Mouse (Mus musculus): ENCODE measurements around the gene Tango6.

Gene Tango6

DNA sequence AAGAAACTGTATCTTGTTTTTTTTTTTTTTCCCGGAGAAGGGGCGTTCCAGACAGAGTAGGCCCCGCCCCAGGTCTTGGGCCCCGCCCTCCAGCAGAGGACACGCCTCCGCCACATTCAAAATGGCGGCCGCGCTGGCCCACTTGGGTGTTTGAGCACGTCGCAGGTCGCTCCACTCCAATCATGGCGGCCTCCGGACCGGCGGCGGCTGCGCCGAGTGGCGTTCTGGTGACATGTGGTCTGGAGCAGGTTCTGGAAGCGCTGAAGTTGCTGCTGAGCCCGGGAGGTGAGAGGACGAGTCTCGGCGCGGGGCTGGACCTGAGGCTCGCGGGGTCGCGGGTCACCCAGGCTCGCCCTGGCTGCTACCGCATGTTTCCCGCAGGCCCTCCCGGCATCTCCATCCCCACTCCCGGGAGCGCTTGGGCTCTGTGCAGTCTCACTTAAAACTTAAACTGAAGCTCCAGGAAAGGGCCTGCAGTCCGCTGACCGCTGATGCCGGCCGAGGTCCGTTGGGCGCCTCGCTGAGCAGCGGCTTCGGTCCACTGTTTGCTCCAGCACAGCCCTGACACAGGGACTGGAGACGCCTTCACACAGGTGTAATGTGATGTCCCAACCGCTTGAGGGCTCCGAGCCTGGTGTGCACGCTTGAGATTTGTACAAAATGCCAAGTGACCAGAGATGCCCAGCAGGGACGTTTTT, at the start of gene Tango6:
Gene Tango6, plus strand, starts transcription at position 98 of the 698 bp plus-strand sequence.
- peak; percentile 93 to 94 for DNase-seq

DNA sequence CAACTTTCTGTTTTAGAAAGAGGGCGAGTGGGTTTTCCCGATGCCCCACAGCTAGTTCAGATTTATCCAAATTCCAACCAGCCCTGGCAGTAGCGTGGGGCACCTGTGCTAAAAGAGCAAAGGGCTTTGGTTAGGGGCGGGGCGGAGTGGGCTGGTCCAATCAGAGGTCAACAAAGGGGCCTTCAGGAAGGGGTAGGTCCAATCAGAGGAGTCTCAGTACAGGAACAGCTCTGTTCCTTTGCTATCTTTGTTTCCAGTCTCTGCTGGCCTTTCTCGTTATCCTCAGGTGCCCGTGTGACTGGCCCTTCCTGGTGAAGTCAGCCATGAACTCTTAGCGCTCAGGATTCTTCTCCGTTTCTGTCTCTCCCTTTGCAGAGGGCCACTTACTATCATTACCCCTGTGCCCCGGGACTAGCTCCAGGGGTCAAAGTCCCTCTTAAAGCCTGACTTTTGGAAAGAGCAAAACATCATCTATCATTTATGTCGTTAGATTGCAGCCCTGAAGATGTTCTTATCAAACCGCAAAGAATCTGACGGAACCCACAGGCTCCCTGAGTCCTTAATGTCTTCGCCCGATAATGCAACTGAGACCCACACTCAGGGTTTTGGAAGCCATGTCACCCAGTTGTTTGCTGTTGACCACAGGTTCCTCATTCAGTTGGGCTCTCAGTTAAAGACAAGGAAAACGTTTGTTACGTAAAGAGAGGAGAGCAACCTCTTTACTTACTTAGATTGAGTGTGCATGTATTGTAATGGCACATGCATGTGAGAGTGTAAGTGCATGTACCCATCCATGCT, 49.3 kb upstream of the Tango6 start:
- peak in 1 of 2 experiments; percentile 38 for DNase-seq

DNA sequence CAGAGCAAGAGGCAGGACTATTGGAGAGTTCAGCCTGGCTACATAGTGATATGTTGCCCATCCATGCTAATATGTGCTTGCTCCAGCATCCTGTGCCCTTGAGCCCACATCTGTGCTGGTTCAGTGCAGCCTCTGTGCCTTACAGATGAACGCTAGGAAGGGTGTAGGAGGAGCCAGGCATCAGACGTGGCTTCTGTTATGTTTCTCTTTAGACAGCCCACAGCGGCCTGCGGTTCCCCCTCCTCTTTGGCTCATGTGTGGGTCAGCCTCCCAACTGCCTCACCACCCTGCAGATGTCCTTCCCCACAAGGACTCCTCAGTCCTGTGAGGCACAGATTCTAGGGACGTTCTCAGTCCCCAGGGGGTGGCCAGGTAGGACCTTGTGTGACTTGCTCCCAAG, 47.6 kb upstream of the Tango6 start:
- no peak for DNase-seq

DNA sequence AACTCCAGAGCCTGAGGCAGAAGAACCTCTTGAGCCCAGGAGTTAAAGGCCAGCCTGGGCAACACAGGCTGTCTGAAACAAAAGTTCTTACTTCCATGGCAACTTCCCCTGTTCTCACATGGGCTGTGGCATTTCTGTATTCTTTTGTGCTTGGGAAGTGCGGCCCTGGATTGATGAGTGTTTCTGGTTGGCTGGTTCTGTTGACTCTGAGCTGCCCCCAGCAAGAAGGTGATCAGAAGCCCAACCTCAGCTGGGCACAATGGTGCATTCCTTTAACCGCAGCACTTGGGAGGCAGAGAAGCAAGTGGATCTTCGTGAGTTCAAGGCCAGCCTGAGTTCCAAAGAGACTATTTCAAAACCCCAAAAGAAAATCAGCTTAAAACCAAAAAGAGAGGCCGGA, 45.4 kb upstream of the Tango6 start:
- no peak for DNase-seq

DNA sequence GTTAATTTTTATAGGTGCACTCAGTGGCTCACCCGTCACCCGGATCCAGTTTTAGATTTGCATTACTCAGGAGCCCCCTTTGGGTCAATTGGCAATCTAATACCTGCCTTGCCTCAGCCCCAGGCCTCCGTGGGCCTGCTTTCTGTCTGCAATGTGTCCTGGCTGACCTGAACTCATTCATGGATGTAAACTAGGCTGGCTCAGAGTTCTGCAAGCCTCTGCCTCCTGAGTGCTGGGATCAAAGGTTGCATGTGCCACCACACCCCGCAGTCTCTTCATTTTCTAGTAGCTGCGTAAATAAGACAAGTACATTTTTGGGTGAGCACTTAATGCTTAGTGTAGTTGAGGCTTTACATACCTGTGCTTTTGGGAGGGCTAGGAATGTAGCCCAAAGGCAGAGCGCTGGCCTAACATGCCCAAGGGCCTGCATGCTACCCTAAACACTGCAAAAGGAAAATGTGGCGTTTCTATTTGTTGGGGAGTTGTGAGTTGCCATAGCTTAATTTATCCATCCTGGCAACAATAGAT, 44.0 kb upstream of the Tango6 start:
- no peak for DNase-seq

DNA sequence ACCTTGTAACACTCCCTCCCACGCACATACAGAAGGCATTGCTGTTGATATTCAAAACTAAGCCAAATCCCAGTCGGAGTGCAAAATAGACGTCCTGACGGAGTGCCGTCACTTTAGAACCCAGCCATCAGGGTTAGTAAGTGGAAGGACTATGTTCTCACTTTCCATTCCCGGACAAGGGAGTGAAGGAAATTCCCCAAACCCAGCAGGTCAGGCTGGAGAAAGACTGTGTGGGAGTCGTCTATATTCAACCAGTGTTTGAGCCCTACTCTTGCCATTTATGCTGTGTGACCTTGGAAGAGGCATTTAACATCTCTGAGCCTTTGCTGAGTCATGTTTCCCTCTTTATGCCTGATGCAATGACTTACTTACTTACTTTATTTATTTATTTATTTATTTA, 42.7 kb upstream of the Tango6 start:
- DNase-seq = no peak

DNA sequence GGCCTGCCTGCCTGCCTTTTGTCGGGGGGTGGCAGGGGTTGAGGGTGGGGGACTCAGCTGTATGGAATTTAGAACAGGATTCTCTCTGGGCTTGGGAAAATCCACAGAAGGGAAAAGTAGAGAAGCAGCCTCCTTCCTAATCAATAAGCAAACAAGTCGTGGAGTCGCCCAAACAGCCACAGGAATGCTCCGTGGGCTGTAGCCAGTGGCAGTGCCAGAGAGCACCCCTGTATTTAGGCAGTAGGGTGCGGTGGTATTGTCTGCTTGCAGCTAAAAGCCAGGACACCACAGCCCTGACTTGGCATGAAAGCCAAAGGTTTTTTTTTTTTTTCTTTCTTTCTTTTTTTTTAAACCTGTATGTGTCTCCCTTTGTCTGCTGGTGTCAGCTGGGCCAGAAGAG, 41.9 kb upstream of the Tango6 start:
- DNase-seq = no peak

DNA sequence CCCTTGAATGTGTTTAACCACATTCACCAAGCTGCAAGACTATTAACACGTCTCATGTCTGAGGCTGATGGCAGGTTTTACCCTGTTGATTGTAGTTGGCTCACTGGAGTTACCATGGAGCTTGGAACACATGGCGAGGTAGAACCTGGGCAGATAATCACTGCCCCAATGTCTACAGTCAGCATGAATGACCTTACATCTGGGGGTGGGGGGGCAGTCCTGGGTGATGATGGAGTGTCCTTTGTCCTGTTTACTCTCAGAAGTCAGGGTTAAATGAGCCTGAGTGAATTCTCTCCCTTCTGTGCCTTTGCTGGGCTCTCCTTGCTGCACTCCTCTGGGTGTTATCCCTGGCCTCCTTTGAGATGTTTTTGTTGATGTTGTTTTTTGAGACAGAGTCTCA, 40.7 kb upstream of the Tango6 start:
- DNase-seq = no peak

DNA sequence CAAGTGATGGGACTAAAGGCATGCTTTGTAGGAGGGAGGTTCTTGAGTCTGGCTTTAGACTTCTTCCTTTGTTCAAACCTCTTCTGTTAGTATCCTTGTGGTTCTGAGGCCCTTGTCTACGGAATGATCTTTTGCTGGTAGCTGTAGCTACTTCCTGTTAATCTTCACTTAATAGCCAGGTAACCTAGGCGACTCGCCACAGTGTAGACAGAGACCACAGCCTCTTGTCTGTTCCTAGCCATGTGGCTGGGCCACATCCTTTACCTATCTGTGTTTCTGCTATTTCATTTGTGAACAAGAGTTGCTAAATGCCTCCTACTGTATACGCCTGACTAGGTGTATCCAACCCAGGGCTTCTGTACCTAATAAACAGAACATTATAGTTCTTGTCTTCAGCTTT, 39.8 kb upstream of the Tango6 start:
- DNase-seq = no peak

DNA sequence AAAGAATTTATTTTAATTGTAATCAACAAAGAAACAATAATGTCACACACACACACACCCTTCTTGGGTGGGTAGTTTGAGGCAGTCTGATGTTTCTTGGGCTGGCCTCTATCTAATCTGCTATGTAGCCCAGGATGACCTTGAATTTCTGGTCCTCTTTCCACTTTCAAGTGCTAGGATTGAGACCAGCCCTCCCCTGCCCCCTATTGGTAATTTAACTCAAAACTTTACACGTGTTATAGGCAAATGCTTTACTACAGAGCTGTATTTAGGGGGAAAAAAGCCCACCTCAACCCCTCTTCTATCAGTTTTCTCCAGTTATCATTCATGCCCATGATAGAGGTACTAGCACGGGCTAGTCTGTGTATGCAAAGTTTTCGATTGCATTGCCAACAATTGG, 37.9 kb upstream of the Tango6 start:
- DNase-seq = no peak

DNA sequence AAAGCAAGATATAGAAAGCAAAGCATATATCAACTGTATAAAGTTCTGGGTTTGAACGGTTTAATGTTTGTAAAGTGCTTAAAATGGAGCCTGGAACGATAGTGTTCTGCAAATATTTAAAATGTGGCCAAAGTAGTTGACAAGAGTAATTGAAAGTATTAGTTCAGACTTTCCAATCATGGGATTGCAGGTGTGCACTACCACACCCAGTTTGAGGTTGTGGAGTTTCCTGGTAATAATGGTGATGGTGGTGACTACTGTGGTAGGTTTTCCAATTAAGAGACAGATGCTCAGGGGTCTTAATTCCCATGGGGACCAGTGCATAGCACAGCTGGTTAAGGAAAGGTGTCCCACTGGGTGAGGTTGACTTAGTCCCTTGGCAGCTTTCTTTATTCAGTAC, 36.7 kb upstream of the Tango6 start:
- DNase-seq = no peak

DNA sequence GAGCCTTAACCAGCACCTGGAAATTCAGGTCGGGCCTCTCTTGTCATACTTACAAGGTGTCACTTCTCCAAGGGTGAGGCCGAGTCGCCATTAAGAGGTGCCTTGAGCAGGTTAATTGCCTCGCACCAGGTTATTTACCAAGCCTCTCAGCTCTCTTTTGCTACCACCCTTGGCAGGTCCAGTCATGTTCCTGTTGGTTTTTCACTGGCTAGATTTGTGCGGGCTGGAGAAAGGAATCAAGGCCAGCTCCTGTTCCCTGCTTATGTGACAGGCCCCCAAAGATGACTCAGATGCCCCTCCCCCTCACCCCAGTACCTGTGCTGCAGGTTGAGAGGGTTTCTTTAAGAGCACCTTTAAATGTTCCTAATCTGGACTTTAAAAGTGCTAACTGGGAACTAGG, 36.1 kb upstream of the Tango6 start:
- DNase-seq = peak in 1 of 2 experiments; percentile 42

DNA sequence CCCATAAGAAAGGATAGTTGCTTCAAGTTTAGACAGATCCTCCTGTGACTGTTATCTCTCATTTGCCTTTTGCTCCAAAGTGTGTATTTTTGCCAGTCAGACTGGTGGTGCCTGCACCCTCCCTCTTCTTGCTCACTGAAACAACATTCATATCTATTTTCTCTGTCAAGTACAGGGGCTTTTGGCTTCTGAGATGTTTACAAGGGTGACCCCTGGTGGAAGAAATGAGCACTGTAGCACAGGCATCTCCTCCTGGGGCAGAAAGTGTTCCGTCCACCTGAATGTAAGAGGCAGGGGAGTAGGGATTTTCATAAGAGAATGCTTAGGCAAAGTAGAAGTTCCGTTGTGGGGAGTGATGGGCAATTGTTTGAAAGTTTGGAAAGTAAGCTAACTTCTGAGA, 35.5 kb upstream of the Tango6 start:
- DNase-seq = peak; percentile 56 to 85

DNA sequence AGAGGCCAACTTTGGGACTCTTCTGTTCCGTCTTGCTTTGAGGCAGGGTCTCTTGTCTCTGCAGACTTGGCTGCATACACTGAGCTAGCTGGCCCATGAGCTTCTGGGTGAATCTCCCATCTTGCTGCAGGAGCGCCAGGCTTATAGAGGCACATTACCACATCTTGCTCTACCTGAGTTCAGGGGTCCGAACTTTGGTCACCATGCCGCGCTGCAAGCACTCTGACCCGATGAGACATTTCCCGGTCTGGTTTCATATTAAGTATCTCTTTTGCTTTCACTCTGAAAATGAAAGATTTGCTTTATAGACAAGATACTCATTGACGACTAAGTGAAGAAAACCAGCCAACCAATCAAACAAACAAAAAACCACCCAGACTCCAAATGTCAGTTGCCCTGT, 34.4 kb upstream of the Tango6 start:
- no peak for DNase-seq

DNA sequence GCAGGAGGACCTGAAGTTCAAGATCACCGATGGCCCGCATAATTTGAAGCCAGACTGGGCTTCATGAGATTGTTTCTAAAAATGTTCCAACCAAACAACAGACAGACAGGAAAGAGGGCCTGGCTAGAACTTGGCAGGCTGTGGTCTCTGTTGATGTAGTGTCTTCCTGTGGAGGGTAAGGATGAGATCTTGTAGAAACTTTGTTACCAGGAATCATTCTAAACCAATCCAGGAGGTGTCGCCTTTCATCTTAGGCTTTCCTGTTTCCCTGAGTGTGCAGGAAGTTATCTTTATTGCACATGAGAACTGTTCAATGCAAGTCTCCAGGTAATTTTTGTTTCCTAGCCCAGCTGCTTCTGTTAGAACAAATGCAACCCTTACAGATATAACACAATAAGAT, 30.9 kb upstream of the Tango6 start:
- DNase-seq = no peak

DNA sequence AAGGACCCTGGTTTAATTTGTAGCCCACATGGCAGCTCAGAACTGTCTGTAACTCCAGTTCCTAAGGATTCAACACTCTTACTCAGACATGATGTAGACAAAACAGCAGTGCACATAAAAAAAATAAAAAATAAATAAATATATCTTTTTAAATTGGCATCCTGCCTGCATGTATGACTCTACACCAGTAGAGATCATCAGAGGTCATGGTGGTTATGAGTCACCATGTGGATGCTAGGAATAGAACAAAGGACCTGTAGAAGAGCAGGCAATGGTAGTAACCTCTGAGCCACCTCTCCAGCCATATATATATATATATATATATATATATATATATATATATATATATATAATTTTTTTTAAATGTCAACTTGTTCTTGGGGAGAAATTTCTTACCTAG, 26.8 kb upstream of the Tango6 start:
- DNase-seq = no peak

DNA sequence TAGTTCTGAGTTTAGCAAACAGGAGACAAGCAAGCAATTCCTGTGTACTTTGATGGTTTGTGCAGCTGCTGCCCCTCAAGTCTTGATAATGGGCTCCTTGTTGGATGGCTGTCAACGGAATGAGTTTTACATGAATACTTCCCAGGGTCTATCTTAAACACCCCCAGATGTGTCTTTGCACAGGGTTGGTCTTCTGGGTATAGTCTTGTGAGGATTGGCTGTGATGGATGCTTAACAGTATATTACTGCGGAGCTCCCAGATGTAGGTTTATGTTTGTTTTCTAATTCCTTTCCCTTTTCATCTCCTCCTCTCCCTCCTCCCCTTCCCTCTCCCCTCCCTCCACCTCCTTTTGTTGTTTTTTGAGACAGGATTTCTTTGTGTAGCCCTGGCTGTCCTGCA, 10.1 kb upstream of the Tango6 start:
- no peak for DNase-seq

DNA sequence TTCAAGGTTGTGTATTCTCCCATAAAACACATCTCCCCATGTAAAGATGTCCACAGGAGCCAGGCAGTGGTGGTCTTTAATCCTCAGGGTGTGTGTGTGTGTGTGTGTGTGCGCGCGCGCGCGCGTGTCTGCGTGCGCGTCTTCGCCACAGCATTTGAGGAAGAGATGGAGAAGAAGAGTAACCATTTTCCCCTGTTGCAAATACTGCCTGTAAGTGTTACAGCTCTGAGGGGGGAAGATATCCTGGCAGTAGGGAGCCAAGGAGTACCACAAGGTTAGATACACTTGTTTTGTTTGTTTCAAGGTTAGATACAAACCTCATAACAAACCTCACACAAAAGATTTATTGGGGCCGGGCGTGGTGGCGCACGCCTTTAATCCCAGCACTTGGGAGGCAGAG, 8.6 kb upstream of the Tango6 start:
- DNase-seq = no peak

DNA sequence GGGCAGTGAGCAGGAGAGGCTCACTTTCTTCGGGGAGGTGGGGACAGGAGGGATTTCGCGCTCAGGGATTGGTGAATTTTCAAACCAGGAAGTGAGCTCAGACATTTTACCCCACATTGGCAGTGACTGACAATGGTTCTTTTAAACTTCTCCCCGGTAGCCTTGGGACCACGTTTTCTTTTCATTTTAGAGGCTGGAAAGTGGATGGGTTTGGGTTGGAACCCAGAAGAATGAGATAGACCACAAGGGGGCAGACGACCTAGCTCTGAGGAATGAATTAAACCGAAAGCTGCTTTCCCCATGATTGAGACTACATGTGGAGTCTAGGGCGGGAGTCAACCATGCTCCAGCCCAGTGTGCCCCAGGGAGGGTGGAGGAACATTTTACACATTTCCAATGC, 8.0 kb upstream of the Tango6 start:
- no peak for DNase-seq

DNA sequence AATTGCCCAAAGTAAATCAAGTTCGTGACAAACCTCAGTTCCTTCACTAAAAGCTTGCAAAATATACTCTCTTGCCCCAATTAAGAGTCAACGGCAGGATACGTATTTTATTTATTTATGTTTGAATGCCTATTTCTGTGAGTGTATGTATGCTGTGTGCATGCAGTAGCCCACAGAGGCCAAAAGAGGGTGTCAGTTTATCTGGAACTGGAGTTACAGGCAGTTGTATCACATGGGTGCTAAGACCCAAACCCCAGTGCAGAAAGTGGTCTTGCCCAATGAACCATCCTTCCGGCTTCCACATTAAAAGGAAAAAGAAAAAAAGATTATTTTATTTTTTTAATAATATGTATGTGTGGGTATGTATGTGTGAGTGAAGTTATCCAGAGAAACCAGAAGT, 1.5 kb downstream of the Tango6 start:
- DNase-seq = no peak

DNA sequence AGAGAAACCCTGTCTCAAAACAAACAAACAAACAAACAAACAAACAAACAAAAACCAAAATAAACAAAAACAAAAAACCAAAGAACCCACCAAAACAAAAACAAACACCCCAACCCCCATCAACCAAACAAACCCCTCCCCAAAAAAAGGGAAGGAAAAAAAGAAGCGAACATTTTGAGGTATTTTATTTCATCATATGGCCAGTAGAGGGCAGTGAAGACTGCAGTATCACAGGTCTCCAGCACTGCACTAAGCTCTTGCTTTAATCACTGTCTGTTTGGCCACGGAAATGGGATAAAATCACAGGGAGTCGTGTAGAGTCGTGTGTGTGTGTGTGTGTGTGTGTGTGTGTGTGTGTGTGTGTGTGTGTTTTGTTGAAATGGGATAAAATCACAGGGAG, 4.6 kb downstream of the Tango6 start:
- no peak for DNase-seq

DNA sequence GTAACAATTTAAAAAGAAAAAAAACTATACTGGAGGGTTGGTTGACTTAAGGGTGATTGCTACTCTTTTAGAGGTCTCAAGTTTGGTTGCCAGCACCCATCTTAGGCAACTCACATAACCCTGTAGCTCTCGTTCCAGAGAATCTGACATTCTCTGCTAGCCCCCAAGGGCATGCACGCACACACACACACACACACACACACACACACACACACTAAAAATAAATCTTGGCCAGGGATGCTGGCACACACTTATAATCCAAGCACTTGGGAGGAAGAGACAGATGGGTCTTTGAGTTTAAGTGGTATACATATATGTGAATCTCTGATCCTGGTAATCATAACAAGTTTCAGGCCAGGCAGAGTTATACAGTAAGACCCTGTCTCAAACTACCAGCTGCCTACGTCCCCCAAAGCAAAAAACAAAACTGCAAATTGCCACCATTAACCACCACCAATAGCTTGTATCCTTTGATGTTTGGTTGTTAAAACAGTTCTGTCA, 14.9 kb downstream of the Tango6 start:
- no peak for DNase-seq

DNA sequence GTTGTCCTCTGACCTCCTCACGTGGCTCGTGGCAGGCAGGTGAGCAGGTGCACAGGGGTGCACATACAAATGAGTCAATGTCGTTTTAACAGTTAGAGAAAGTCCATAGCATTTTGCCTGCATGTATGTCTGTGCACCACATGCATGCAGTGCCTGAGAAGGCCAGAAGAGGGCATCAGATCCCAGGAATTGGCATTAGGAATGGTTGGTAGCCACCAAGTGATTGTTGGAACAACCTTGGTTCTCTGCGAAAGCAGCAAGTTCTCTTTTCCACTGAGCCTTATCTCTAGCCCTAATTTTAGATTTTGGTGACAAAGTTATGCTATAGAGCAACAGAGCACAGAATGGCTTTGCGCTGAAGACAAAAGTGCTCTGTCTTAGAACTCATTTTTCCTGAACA, 16.7 kb downstream of the Tango6 start:
- DNase-seq = peak; percentile 64 to 83

DNA sequence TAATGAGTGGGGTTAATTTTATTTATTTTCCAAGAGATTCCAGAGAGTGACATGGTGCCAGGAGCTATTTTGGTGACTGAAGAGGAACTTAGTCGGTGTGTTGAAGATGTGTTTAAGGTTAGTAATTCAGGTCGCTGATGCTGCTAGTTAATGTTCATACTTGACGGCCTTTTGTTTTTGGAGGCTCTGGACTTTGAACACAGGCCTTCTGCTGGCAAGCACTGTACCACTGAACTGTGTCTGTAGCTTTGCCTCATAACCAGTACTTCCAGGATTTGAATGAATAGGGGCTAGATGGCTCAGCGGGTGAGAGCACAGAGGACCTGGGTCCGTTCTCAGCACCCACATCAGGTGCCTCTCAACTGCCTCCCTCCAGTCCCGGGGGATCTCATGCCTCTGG, 17.3 kb downstream of the Tango6 start:
- DNase-seq = no peak

All from lung, postnatal 4 days (tissue).